Mouse (Mus musculus): ENCODE measurements around the gene Asb18.

DNA sequence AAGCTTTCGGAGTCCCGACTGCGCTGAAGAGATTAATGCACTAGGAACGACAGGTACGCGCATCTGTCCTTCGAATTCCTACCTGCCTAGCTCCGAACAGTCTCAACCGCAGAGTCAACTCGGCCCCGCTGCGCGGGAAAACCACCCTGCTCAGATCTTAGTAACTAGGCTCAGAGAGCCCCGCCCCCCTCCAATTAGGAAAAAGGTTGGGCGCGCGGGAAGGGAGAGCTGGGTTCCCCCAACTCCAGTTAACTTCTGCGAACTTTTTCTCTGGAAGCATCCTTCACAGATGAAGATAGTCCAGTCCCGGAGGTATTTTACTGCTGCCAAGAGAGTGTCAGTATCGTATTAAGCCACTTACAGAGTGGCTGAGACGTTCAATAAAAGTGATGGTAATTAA is 80.7 kb downstream of the Asb18 start:
- TF ChIP-seq POLR2A (IDR thresholded peaks at IDR 0.05; ENCODE audit: insufficient read depth, low read length), result no peak
- TF ChIP-seq CTCF (IDR thresholded peaks at IDR 0.05; ENCODE audit: low read depth, low read length), result no peak
- 0 out of 2 replicates have a peak, but pooled peaks have one; percentile 16 for TF ChIP-seq EP300 (IDR thresholded peaks at IDR 0.05; ENCODE audit: insufficient read depth, low read depth, low read length)
